Mouse (Mus musculus) kidney, embryonic 16.5 days (tissue): Measurements from ENCODE around the gene Akna. TPM values are rescaled to one million over a fixed set of nuclear protein-coding genes. Genes with fewer than 3 reads are reported as not detected.

Source experiments
- ATAC-seq: fragments of 200-750 bp; cut with Nextera tagmentation; 2 replicates; pipeline ENCODE4 v1.8.0; 2017; ENCODE audit warnings: moderate TSS enrichment; ENCODE audit not compliant: low FRiP score, low TSS enrichment
- H3K27ac ChIP-seq: fragments of 300-500 bp; sonication (generic); 2 replicates; pipeline ENCODE4 v1.5.1; 2014; ENCODE audit warnings: low read length
- H3K27me3 ChIP-seq: fragments of 300-500 bp; sonication (generic); 2 replicates; pipeline ENCODE4 v1.6.1; 2014; ENCODE audit warnings: low read length, control low read depth, mixed read lengths; ENCODE audit not compliant: insufficient read depth
- H3K36me3 ChIP-seq: fragments of 300-500 bp; sonication (generic); 2 replicates; pipeline ENCODE4 v1.6.1; 2014; ENCODE audit warnings: low read length, control low read depth, mixed read lengths; ENCODE audit not compliant: insufficient read depth
- H3K4me1 ChIP-seq: fragments of 300-500 bp; sonication (generic); 2 replicates; pipeline ENCODE4 v1.6.1; 2014; ENCODE audit warnings: low read length, control low read depth, mixed read lengths; ENCODE audit not compliant: insufficient read depth
- H3K4me2 ChIP-seq: fragments of 300-500 bp; sonication (generic); replicated peaks from 2 replicates; pipeline ENCODE4 v1.6.1; 2014; ENCODE audit warnings: low read depth, low read length
- H3K4me3 ChIP-seq: fragments of 300-500 bp; sonication (generic); 2 replicates; pipeline ENCODE4 v1.5.1; 2014; ENCODE audit warnings: mild to moderate bottlenecking, low read length
- H3K9ac ChIP-seq: fragments of 300-500 bp; sonication (generic); replicated peaks from 2 replicates; pipeline ENCODE4 v1.6.1; 2014; ENCODE audit warnings: low read length
- H3K9me3 ChIP-seq: fragments of 300-500 bp; sonication (generic); 2 replicates; pipeline ENCODE4 v1.6.1; 2016; ENCODE audit warnings: low read length, control low read depth
- WGBS: fragments of 180-500 bp; shearing (Covaris S2); extraction: QIAGEN DNeasy Blood & Tissue Kit; methylation state at CpG from one replicate; pipeline ENCODE4 v1.1.7; 2014; 5-methylcytosine and 5-hydroxymethylcytosine counted together
- polyA plus RNA-seq: library from polyadenylated mRNA; unstranded; fragments of >200 nt; fragmentation: Nextera tagmentation; extraction: Ambion mirVana; gene quantifications from 2 replicates; pipeline ENCODE4 v1.2.1, GENCODE M21; 2015

Akna gene
- 7.1 and 9.4 TPM in 2 replicates for polyA plus RNA-seq

DNA sequence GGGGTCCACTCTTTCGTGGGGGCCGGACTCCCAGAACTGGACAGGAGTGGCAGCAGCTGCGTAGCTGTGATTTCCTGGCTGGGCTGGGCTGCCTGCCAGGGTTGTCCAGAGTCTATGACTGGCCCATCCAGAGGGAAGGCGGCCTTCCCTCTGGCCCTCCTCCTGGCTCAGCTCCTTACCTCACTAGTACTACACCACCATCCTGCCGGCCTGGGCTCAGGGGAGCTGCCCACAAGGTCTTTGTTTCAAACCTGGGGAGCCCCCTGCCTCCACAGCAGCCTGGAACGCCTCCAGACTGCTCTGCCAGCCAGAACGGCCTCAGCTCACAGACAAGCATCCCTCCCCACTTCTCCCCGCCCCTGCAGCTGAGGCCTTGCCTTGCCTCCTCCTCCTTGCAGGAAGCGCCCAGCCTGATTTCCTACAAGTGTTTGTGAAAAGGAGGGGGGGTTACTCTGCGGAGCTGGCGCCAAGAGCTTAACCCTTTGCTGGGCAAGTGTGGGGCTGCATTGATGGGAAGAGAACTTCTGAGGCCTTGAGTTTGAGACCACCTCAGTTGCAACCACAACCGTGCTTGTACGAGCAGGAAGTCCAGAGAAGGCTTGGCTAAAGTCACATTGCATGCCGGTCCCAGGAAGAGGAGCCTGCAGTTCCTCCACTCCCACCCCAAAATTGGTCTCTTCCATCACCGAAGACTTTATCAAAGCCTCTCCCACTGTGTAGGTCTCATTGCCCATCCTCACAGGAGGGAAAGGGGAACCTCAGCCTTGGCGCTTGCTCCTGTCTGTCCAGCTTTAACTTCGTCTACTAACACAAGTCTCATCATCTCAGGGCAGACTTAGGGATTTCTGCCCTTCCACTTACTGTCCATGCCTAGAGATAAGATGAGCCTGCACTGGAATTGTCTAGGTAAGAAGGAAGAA lies at the start of gene Akna:
Akna (minus strand) TSS at position 315 of the 920 bp plus-strand sequence.
- no peaks in the 10 kb centered on the region for H3K27me3 ChIP-seq
- ATAC-seq: peak; percentile 92
- H3K9me3 ChIP-seq: no peaks in the 10 kb centered on the region
- H3K4me2 ChIP-seq: peak within 1 kb of the TSS; percentile 51
- peak within 1 kb of the TSS; percentile 95 for H3K27ac ChIP-seq
- 7% methylated on average over 17 of the region's 17 CpGs for WGBS
- peak within 1 kb of the TSS; percentile 50 for H3K4me3 ChIP-seq
- H3K4me1 ChIP-seq: peaks cover 72% of the 10 kb centered on the region
- H3K36me3 ChIP-seq: no peaks in the 10 kb centered on the region
- peak within 1 kb of the TSS; percentile 77 for H3K9ac ChIP-seq

DNA sequence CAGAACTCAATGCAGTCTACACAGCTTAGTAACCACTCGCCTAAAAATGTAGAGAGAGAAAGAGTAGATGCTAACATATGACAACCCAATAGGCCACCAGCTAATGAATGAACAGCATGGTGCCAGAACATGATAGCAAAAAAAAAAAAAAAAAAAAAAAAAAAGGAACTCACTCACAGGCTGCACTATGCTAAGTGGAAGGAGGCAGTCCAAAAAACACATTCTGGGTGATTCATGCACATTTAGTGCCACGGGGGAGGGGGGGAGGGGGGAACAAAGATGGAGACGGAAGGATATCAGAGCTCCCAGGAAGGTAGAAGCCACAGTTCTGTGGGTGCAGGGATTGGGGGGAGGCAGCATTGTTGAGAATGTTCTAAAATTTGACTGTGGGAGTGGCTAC lies 49.4 kb upstream of the Akna start:
- ATAC-seq: no peak
- Histone ChIP-seq H3K4me1 (no peaks in the 10 kb centered on the region), H3K9ac (no peak overlapping the region), H3K4me2 (no peak overlapping the region), H3K9me3 (peaks cover 7% of the 10 kb centered on the region; the same call in 1 of the 2 replicates), H3K27me3 (no peaks in the 10 kb centered on the region), H3K4me3 (no peak overlapping the region), H3K27ac (no peak overlapping the region), H3K36me3 (peaks cover 11% of the 10 kb centered on the region)
- 68% methylated on average over 3 of the region's 3 CpGs for WGBS

DNA sequence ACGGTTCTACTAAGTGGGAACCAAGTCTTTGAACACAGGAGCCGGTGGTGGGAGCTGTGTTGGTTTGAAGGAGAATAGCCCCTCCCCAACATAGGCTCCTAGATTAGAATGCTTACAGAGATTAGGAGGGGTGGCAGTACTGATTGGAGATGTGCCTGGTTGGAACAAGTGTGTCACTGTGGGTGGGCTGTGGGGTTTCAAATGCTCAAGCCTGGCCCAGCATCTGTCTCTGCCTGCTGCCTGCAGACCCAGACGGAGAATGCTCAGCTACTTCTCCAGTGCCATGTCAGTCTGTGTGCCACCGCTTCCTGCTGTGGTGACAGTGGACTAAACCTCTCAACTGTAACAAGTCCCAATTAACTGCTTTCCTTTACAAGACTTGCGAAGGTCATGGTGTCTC lies 47.4 kb upstream of the Akna start:
- Histone ChIP-seq H3K4me1 (no peaks in the 10 kb centered on the region), H3K4me3 (no peak overlapping the region), H3K36me3 (peaks cover 18% of the 10 kb centered on the region), H3K9me3 (peaks cover 15% of the 10 kb centered on the region), H3K27me3 (no peaks in the 10 kb centered on the region), H3K9ac (no peak overlapping the region), H3K27ac (no peak overlapping the region), H3K4me2 (no peak overlapping the region)
- no peak for ATAC-seq
- 88% methylated on average over 5 of the region's 5 CpGs for WGBS

DNA sequence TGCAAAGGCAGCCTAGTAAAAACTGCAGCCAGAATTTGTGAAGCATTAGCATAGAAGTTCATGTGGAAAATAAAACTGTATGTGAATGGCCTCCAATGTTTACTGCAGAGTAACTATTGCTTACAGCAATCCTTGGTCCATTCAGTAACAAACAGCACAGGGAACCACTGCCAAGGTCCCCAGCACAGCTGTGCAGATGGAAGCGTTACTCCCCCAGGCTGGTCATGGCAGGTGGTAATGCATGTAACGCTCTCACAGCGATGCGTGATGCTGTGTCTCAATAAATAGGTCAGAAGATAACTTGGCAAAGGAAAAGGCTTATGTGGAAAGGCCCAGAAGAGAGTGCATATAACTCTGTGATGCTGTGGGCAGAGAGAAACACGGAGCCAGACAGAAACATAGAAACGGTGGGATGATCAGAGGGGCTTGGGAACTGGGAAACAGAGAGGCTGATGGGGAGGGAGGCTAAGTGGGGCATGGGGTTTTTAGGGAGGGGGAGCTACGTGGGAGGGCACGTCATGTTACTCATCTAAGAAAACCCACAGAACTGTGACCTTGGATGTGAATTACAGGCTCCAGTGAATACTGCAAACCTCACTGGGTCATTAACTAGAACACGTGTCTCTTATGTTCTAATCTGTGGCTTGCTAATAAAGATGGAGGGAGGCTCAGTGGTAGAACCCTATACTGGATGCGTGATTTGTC lies 41.4 kb upstream of the Akna start:
- Histone ChIP-seq H3K4me3 (no peak overlapping the region), H3K9me3 (peaks cover 12% of the 10 kb centered on the region), H3K4me2 (no peak overlapping the region), H3K36me3 (peaks cover 13% of the 10 kb centered on the region), H3K27me3 (no peaks in the 10 kb centered on the region), H3K4me1 (peaks cover 8% of the 10 kb centered on the region), H3K9ac (no peak overlapping the region), H3K27ac (0 out of 2 replicates have a peak overlapping the region, but pooled peaks have one; percentile 22)
- WGBS: 49% methylated on average over 10 of the region's 10 CpGs
- ATAC-seq: peak; percentile 76

DNA sequence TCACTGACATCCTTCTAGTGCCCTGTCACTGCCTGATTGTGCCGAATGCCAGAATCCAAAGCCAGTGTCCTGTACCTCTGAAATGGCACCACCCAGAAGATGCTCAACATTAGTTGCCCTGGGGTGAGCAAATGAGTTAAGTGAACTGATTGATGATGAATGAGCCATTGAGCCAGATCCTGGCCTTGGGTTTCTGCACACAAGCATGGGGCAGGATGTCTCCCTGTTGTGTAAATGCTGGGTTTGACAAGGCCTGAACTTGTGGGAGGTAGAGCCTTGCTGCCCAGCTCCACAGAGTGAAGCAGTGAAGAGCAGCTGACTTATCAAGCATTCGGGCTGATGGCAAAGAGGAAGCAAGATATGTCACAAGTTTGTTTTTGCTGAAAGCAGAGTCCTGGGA lies 39.9 kb upstream of the Akna start:
- WGBS: 78% methylated on average over 2 of the region's 2 CpGs
- no peak overlapping the region for H3K27ac ChIP-seq
- no peaks in the 10 kb centered on the region for H3K27me3 ChIP-seq
- peaks cover 7% of the 10 kb centered on the region; the same call in 1 of the 2 replicates for H3K36me3 ChIP-seq
- no peak overlapping the region for H3K4me2 ChIP-seq
- peaks cover 11% of the 10 kb centered on the region for H3K9me3 ChIP-seq
- ATAC-seq: no peak
- peaks cover 8% of the 10 kb centered on the region for H3K4me1 ChIP-seq
- H3K9ac ChIP-seq: no peak overlapping the region
- no peak overlapping the region for H3K4me3 ChIP-seq

DNA sequence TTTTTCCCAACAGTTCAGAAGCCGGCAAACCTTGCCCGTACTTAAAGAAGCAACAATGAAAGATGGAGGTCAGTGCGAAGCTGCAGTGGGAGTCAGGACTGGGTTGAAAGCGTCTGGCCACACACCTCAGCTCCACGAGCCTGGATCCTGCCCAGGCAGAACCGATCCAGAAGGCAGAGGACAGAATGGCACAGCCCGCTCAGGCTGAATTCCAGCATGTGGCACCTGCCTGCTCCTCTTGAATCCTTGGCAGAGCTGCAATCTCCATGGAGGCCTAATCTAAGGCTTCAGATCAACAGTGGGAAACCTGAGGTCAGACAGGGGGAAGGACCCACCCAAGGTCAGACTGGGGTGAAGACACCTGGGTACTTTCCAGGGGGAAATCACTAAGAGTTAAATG lies 38.5 kb upstream of the Akna start:
- whole genome bisulfite sequencing: 91% methylated on average over 7 of the region's 7 CpGs
- H3K27ac ChIP-seq: no peak overlapping the region
- peaks cover 6% of the 10 kb centered on the region; the same call in 1 of the 2 replicates for H3K36me3 ChIP-seq
- H3K4me2 ChIP-seq: no peak overlapping the region
- no peaks in the 10 kb centered on the region for H3K27me3 ChIP-seq
- peaks cover 13% of the 10 kb centered on the region for H3K4me1 ChIP-seq
- ATAC-seq: no peak
- H3K4me3 ChIP-seq: no peak overlapping the region
- no peak overlapping the region for H3K9ac ChIP-seq
- peaks cover 9% of the 10 kb centered on the region for H3K9me3 ChIP-seq

DNA sequence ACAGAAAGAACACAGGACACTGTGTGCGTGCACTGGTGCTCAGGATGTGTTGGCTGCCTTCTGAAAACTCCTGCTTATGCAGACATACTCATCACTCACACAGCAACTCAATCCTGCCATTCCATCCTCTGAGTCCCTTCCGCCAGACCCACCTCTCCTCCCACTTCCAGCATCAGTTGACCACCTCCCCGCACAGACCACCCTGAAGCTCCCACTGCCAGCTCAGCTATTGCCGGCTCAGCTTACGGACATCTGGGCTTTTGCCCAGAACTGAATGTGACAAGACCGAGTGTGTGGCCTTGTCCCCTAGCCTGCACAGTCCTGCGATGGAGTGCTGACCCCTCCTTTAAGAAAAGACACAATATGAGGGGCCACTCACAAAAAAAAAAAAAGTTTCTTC lies 37.1 kb upstream of the Akna start:
- Histone ChIP-seq H3K4me1 (peaks cover 13% of the 10 kb centered on the region), H3K4me3 (no peak overlapping the region), H3K36me3 (no peaks in the 10 kb centered on the region), H3K27ac (no peak overlapping the region), H3K9ac (no peak overlapping the region), H3K4me2 (no peak overlapping the region), H3K27me3 (no peaks in the 10 kb centered on the region), H3K9me3 (peaks cover 3% of the 10 kb centered on the region; the same call in 1 of the 2 replicates)
- peak; percentile 50 for ATAC-seq
- WGBS: 42% methylated on average over 7 of the region's 7 CpGs

DNA sequence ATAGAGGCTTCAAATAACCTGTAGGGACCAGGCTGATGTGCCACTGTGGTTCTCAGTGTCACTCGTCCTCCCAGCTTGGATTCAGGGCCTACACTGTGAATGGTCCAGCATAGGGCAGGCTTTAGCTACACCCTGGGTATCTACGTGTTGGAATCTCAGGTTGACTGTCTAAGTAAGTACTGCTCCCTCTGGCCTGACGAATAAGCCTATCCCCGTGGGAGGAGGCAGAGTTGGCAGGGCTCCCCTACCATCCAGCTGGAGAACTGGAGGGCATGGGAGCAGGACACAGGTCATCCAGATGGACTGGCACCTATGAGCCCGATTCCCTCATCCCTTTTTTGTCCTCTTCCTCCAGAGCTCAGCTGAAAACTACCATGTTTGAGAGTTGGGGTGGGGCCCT lies 34.8 kb upstream of the Akna start:
- Histone ChIP-seq H3K4me2 (no peak overlapping the region), H3K4me3 (no peak overlapping the region), H3K27ac (no peak overlapping the region), H3K4me1 (peaks cover 5% of the 10 kb centered on the region; the same call in 1 of the 2 replicates), H3K27me3 (no peaks in the 10 kb centered on the region), H3K9me3 (peaks cover 3% of the 10 kb centered on the region; the same call in 1 of the 2 replicates), H3K9ac (no peak overlapping the region), H3K36me3 (no peaks in the 10 kb centered on the region)
- no peak for ATAC-seq
- WGBS: 74% methylated on average over 5 of the region's 5 CpGs

DNA sequence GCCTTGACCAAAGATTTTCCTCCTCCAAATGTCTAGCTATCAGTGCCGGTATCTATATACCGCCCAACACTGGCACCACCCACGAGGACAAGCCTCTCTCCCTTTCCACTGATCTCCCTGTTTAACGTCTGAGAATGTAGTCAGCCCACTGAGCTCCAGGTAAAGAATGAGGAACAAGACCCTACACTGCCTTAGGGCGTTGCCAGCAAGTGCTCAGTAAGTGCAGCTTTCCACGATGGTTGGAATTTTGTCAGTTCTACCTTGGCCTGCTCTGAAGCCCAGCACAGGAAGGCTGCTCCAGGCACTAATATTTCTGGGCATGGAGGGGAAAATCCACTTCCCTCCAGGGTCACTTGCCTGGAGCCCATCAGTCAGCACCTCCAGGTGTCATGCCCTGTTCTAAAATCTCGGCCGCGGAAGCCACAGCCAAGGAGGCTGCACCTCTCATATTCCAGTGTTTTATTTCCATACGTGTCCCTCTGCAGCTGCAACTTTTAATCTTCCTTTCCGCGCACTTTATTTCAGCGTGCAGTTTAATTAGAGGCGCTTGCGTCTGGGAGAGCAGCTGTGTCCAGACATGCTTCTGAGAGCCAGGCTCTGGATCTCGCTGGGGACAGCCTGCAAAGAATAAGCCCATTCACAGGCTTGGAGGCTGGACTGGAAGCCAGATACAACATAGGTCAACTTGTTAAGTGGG lies 34.1 kb upstream of the Akna start:
- 0 out of 2 replicates have a peak, but pooled peaks cover 2% of the 10 kb centered on the region for H3K36me3 ChIP-seq
- H3K4me2 ChIP-seq: no peak overlapping the region
- H3K27me3 ChIP-seq: no peaks in the 10 kb centered on the region
- no peak overlapping the region for H3K4me3 ChIP-seq
- peaks cover 5% of the 10 kb centered on the region; the same call in 1 of the 2 replicates for H3K4me1 ChIP-seq
- 55% methylated on average over 16 of the region's 16 CpGs for WGBS
- ATAC-seq: no peak
- no peak overlapping the region for H3K9ac ChIP-seq
- peaks cover 3% of the 10 kb centered on the region; the same call in 1 of the 2 replicates for H3K9me3 ChIP-seq
- no peak overlapping the region for H3K27ac ChIP-seq
